Mouse (Mus musculus) lung, postnatal 4 days (tissue): ENCODE data around the gene Smarcad1.

Experiments
- DNase-seq, 2 experiments: peaks; one replicate each; pipeline ENCODE4 v3.0.0; 2021

Gene Smarcad1

GRCm38 (mm10) chr6:65114902-65115301 is 72.5 kb downstream of the Smarcad1 start:
- no peak for DNase-seq

- no peak for DNase-seq
These were observed 75.2 kb downstream of the Smarcad1 start for GRCm38 (mm10) chr6:65117540-65117939.

GRCm38 (mm10) chr6:65126074-65126726 is 83.8 kb downstream of the Smarcad1 start:
- DNase-seq: peak in 1 of 2 experiments; percentile 63

GRCm38 (mm10) chr6:65132376-65132775 is 90.0 kb downstream of the Smarcad1 start:
- no peak for DNase-seq

- DNase-seq: no peak
These were observed 95.4 kb downstream of the Smarcad1 start for GRCm38 (mm10) chr6:65137802-65138201.

- no peak for DNase-seq
These were observed 95.9 kb downstream of the Smarcad1 start for GRCm38 (mm10) chr6:65138243-65138642.

- DNase-seq: no peak
These were observed 97.8 kb downstream of the Smarcad1 start for GRCm38 (mm10) chr6:65140082-65140749.

- DNase-seq: no peak
These were observed 98.4 kb downstream of the Smarcad1 start for GRCm38 (mm10) chr6:65140750-65141243.

GRCm38 (mm10) chr6:65142316-65142715 is 99.9 kb downstream of the Smarcad1 start:
- no peak for DNase-seq

GRCm38 (mm10) chr6:65144621-65145205 is 102.3 kb downstream of the Smarcad1 start, which contains the start of gene Hpgds:
TSS of gene Hpgds (minus strand) at chr6:65144908.
- DNase-seq: peak in 1 of 2 experiments; percentile 38

- DNase-seq: no peak
These were observed 104.0 kb downstream of the Smarcad1 start for GRCm38 (mm10) chr6:65146363-65146762.

- no peak for DNase-seq
These were observed 108.3 kb downstream of the Smarcad1 start for GRCm38 (mm10) chr6:65150703-65151102.

- no peak for DNase-seq
These were observed 111.2 kb downstream of the Smarcad1 start for GRCm38 (mm10) chr6:65153570-65153969.

- DNase-seq: no peak
These were observed 114.7 kb downstream of the Smarcad1 start for GRCm38 (mm10) chr6:65157042-65157441.

- DNase-seq: no peak
These were observed 117.1 kb downstream of the Smarcad1 start for GRCm38 (mm10) chr6:65159381-65159942.

GRCm38 (mm10) chr6:65164137-65164536 is 121.8 kb downstream of the Smarcad1 start:
- no peak for DNase-seq

- DNase-seq: no peak
These were observed 122.6 kb downstream of the Smarcad1 start for GRCm38 (mm10) chr6:65164977-65165376.
